Mouse (Mus musculus) megakaryocyte, adult 5-6 weeks (primary cell): Measurements from ENCODE around the gene Arhgdib. TPM values are rescaled to one million over a fixed set of nuclear protein-coding genes. Genes with fewer than 3 reads are reported as not detected.

ENCODE experiments used
- ATAC-seq: 2 replicates; pipeline ENCODE4 v1.8.0; 2016; ENCODE audit warnings: mild to moderate bottlenecking, inconsistent platforms; ENCODE audit not compliant: poor library complexity, severe bottlenecking
- total RNA-seq, 2 experiments: library from RNA; stranded (forward) in 1 of 2; stranded (reverse) in 1 of 2; fragments of 153-499, 151-499 nt in 1 of 2; fragments of 221-1000, 200-1000 nt in 1 of 2; gene quantifications; 2 replicates each; pipeline versions ENCODE4 v1.2.3 to v1.2.4; 2015 to 2017

Gene Arhgdib
- total RNA-seq (2015), result 3,528 and 3,668 TPM in 2 replicates
- total RNA-seq (2017), result 1,567 and 1,601 TPM in 2 replicates

DNA sequence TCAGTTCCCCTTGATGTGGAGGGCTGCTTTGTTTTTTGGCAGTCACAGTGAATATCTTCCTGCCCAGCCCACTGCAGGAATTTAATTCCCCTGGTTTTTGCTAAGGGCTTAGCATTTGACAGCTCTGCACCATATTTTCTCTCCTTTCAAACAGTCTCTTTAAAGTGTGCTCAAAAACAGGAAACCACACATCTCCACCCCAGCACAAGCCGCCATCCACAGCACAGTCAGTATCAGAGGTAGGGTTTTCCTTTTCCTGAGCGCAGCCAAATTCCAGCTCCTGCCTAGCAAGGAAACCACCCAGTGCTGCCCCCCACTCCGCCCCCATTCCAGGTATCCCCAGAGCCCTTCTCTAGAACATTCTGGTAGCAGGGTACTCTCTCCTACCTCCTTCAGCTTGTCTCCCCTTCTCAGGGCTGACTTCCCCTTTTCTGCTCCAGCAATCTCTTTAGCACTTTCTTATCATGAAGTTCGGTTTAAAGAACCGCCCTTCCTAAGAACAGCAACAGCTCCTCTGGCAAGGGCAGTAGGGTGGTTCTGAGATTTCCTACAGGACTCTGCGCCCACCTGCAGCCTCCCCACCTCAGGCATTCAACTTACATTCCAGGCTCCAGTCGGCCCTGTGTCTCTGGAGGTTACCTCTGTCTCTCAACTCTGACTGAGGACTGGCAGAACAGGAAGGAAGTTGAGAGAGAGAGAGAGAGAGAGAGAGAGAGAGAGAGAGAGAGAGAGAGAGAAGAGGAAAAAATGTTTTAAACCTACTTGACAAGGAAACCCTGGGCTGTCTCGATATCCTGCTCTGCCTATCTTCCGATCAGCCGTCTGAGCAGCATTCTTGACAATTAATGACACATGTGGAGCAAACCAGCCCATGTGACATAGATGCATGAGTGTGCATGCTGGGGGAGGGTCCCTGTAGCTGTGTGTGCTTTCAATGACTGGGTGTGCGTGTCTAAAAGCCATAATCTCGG is at the start of gene Arhgdib:
Arhgdib (minus strand) TSS at position 849 of the 971 bp plus-strand sequence.
- peak; percentile 33 for ATAC-seq

DNA sequence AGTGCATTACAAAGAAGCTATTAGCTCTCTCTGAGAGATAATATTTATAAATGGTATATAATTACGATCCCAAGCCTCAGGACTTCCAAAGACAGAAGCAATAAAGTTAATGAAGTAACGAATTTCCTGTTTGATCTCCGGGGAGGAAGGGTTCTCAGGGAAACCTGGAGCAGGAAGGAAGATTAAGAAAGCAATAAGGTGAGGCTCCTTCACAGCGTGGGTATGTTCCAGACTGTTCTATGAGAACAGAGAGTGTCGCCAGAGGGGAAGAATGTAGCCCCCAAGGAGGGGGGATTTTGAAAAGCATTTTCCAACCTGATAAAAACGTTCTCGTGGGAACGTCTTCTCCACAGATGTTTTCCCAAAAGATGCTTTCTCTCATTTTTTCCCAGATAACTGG is 48.9 kb upstream of the Arhgdib start:
- no peak for ATAC-seq

DNA sequence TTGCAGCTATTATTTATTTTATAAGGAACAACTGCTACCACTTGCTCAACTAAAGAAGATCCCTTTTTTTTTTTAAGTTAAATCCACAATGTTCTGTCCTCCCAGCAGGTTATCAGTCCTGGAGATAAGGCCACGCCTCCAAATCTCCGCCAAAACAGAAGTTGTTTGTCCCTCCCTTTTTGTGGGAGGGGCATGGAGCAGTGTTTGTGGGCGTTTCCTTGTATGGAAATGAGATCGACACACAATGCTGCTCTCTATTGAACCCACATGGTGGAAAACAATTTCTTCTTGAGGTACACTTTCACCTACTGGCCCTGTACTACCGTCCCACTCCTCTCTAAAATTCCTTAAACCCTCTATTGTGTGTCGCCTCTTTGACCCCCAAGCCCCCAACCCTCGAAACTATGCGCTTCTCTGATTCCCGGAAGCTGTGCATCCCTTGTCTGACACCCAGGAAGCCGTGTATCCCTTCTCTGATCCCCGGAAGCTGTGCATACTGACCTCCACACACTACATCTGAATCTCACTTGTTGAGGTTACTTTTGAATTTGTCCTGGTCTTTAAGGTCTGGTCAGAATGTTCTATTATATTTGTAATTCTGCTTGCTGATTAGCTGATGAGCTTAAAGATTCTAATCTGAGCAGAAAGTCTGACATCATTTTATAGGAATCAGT is 48.3 kb upstream of the Arhgdib start:
- no peak for ATAC-seq

DNA sequence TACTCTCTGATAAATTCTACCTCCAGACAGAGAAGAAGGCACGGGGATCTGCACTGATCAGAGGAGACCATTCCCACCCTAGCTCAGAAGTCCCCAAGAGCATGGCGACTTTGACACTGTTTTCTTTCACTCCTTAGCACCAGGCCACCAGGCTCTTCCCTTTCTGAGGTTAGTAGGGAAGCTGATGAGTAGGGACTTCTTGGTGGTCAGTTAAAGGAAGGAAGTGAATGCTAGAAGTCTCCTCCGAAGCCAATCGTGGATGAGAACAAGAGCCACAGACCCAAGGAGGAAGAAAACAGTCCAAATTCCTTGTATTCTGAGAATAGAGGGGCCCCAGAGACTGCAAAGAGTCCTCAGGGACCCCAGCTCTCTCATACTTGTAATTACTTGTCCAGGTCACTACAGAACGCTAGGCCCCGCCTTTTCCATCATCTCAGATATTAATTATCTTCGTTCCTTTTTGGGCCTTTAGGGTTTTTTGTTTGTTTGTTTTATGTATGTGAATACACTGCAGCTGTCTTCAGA is 46.9 kb upstream of the Arhgdib start:
- ATAC-seq, result peak; percentile 80

- ATAC-seq, result no peak
These were observed 45.0 kb upstream of the Arhgdib start for GRCm38 (mm10) chr6:136986718-136987117.

- ATAC-seq, result no peak
These were observed 44.3 kb upstream of the Arhgdib start for GRCm38 (mm10) chr6:136986019-136986418.

DNA sequence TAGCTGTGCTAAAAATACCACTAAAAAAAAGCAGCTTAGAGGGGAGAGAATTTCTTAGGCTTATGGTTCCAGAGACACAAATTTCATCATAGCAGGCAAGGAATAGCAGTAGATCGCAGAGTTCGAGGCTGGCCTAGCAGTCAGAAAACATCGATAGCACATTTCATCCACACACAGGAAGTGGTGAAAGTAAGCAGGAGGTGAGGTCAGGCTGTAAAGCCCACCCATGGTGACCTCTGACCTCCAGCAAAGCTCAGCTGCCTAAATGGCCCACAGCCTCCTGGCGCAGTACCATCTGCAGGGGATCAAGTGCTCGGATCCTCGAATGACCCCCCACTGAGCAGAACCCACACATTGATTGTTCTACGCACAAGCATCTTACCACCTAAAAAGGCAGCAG is 41.5 kb upstream of the Arhgdib start:
- ATAC-seq, result no peak

GRCm38 (mm10) chr6:136982581-136982980 is 40.9 kb upstream of the Arhgdib start:
- no peak for ATAC-seq

GRCm38 (mm10) chr6:136980331-136980746 is 38.6 kb upstream of the Arhgdib start:
- peak; percentile 85 for ATAC-seq

DNA sequence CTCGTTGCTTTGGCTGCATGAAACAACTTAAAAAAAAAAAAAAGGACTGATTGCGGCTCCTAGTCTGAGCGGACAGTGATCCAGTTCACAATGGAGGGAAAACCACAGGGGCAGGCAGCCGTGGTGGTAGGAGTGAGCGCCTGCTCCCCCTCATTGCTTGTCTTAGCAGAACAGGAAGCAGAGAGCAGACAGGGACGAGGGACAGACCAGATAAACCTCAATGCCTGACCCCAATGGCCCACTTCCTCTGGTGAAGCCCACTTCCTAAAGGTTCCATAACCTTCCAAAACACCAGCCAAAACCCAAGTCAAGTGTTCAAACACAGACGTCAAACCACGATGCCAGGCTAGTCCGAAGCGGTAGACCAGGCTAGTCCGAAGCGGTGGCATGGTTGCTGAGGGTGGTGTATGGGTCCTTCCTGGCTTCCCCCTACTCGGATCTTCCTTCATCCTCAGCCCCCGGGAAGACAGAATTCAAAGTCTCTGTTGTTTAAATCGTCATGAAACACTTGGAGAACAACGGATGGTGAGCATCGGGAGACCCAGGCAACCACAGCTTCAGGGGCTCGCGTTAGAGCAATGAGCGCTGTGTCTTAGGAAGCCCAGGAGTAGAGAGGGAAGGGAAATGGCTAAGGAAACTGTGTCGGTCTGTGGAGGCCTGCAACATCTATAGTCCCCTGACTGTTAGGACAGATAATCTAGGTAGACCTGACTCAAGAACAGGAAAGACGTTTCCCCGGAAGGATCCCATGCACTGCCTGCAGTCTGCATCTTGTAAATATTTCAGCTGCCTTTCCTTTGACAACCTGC is 37.8 kb upstream of the Arhgdib start:
- ATAC-seq, result peak; percentile 81

GRCm38 (mm10) chr6:136968877-136969276 is 27.2 kb upstream of the Arhgdib start:
- ATAC-seq, result peak; percentile 27

GRCm38 (mm10) chr6:136967466-136967865 is 25.8 kb upstream of the Arhgdib start:
- ATAC-seq, result peak; percentile 44

DNA sequence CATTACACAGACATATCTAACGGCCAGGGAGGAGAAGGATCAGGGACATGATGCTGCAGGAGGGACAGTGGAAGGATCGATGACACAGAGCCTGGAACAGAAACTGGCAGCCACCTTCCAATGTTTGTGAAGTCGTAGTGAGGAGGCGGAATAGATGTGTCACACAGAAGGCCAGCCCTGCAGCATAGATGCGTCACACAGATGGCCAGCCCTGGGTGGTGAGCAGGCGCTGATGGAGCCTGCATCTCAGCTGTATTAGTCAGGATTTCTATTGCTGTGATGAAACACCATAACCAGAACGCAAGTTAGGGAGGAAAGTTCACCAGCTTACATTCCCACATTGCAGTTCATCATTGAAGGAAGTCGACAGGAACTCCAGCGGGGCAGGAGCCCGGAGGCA is 24.2 kb upstream of the Arhgdib start:
- peak; percentile 25 for ATAC-seq

DNA sequence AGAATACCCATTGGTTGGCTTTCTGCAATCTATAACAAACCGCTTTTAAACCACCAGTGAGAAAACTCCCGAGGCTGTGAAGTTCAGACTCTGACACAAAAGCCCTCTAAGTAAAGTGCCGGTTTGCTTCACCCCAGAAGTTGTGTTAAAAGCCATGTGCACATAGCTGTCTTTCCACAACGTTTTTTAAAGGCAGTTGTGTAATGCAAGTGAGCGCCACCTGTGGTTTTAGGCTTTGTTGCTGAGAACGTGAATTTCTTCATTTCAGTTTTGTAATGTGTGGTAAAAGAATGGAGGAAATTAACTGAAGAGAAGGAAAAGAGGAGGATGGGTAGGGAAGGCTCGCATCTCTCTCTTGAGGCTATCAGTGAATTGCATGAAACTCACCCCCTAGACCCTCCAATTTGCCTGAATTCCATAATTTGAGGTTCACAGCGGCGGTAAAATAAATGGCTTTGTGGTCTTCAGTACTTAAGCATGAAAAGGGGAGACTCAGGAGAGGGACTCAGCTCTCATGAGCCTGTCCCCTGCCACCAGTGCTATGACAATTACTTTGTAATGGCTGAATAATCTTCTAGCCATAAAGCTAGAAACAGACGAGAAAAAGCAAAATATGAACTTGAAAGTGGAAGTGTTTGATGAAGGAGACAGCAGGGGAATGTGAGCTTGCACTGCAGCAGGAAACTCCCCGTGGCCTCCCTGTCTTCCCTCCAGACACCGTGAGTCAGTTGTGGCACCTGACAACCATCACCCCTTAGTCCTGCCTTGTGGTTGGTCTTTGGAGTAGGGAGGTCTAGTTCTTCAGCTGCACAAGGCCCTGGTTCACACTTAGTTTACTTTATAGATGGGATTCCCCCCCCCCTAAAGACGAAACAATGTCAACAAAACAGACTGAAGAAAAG is 23.2 kb upstream of the Arhgdib start:
- peak; percentile 72 for ATAC-seq

DNA sequence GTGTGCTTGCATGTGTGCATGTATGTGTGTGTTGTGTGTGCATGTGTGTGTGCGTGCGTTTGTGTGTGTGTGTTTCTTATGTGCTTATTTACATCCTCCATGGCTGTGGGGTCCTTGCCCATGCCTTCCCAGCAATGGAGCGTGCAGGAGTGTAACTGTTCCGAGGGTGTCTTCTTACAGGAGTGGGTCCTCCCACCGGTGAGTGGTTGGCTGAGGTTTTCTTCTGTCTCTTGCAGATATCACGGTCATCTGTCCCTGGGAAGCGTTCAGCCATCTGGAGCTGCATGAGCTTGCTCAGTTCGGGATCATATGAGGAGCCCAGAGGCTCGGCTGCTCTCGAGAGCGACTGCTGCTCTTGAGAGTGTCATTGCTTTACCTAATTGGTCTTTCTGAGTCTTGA is 21.3 kb upstream of the Arhgdib start:
- no peak for ATAC-seq

GRCm38 (mm10) chr6:136959131-136959530 is 17.4 kb upstream of the Arhgdib start:
- no peak for ATAC-seq

GRCm38 (mm10) chr6:136957062-136957461 is 15.4 kb upstream of the Arhgdib start:
- ATAC-seq, result no peak

DNA sequence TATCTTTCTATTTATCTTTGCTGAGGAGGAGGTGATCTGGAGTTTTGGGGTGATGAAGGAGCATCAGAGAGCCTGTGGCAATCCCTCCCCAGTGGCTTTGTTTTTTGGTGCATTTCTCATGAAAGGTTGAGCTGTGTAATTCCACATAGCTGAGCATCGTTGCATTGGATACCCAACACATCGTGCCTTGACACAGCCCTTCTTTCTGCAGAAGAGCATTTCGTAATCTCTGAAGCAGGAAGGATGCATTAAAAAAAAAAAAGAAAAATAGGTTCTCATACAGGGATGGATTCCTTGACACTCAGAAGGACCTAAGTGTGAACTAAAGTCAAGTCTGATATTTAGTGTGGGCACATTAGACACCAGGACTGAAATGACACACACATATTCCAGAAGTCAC is 13.5 kb upstream of the Arhgdib start:
- ATAC-seq, result peak; percentile 67

GRCm38 (mm10) chr6:136954715-136955114 is 13.0 kb upstream of the Arhgdib start:
- ATAC-seq, result no peak

DNA sequence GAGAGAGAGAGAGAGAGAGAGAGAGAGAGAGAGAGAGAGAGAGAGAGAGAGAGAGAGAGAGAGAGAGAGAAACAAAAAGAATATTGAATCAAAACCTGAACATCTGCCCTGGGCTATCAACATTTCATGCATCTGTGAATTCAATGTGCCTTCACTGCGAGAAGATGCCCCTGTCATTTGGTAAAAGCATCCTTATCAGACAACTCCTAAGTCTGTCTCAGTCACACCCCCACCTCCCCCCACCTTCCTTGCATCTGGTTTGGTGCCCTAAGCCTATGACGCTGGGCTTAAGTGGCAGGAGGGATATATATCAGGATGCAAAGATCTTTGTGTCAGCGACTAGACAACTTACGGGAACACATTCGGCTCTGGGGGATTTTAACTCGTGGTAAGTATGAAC is 12.5 kb upstream of the Arhgdib start:
- ATAC-seq, result no peak
